Mouse (Mus musculus): ENCODE measurements around the gene 2410015M20Rik.

DNA sequence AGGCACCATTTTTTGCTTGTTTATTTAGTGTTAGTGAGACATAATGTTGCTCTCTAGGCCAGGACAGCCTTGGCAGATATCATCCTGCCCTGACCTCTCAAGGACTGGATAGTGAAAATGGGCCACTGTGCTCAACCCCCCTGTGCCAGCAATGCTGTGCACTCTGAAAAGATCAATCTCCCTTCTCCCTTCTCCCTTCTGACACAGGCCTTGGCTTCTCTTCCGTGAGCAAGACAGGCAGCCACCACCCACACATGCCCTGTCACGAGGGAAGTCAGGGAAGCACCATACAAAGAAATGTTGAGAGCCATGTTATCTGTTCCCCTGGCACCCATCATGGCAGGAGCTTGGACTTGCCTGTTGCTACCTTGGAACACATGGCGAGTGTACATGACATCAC is 45.7 kb upstream of the 2410015M20Rik start:
- TF ChIP-seq POLR2A (IDR thresholded peaks at IDR 0.05; ENCODE audit: low read depth, low read length), result no peak
- no peak for TF ChIP-seq CTCF (conservative IDR thresholded peaks at IDR 0.05; ENCODE audit: insufficient read depth, insufficient read length, low read depth, low read length)

Measured in kidney, adult 2 months (tissue).